Mouse (Mus musculus) thymus, postnatal 10 days (tissue): Measurements from ENCODE around the gene Gtpbp8.

Source experiments
- DNase-seq, 2 experiments: peaks; one replicate each; pipeline ENCODE4 v3.0.0; 2021; ENCODE audit warnings: low spot score in 2 of 2

Gtpbp8 gene

GRCm38 (mm10) chr16:44745866-44746562 lies at the start of gene Gtpbp8:
Gene Gtpbp8 (minus strand): TSS chr16:44746363.
- peak; percentile 66 to 70 for DNase-seq

GRCm38 (mm10) chr16:44794416-44794815 lies 48.3 kb upstream of the Gtpbp8 start:
- DNase-seq = no peak

GRCm38 (mm10) chr16:44786934-44787333 lies 40.8 kb upstream of the Gtpbp8 start:
- no peak for DNase-seq

- no peak for DNase-seq
These were observed 34.6 kb upstream of the Gtpbp8 start for GRCm38 (mm10) chr16:44780751-44781150.

GRCm38 (mm10) chr16:44779494-44779893 lies 33.3 kb upstream of the Gtpbp8 start:
- DNase-seq = no peak

GRCm38 (mm10) chr16:44778538-44779147 lies 32.5 kb upstream of the Gtpbp8 start:
- peak; percentile 31 to 44 for DNase-seq

- DNase-seq = no peak
These were observed 28.0 kb upstream of the Gtpbp8 start for GRCm38 (mm10) chr16:44774201-44774600.

- DNase-seq = no peak
These were observed 27.5 kb upstream of the Gtpbp8 start for GRCm38 (mm10) chr16:44773673-44774072.

- no peak for DNase-seq
These were observed 26.4 kb upstream of the Gtpbp8 start for GRCm38 (mm10) chr16:44772577-44772976.

- peak in 1 of 2 experiments; percentile 24 for DNase-seq
These were observed 21.8 kb upstream of the Gtpbp8 start for GRCm38 (mm10) chr16:44767967-44768366.

GRCm38 (mm10) chr16:44767506-44767905 lies 21.3 kb upstream of the Gtpbp8 start:
- no peak for DNase-seq

- DNase-seq = no peak
These were observed 20.2 kb upstream of the Gtpbp8 start for GRCm38 (mm10) chr16:44766320-44766892.

GRCm38 (mm10) chr16:44765555-44766319 lies 19.6 kb upstream of the Gtpbp8 start, which contains the start of gene Cd200r1:
Gene Cd200r1 (plus strand): TSS chr16:44765736.
- DNase-seq = peak; percentile 22

- DNase-seq = no peak
These were observed 15.6 kb upstream of the Gtpbp8 start for GRCm38 (mm10) chr16:44761811-44762210.

GRCm38 (mm10) chr16:44757700-44758099 lies 11.5 kb upstream of the Gtpbp8 start:
- DNase-seq = no peak

- DNase-seq = no peak
These were observed 1.8 kb upstream of the Gtpbp8 start for GRCm38 (mm10) chr16:44748007-44748406.

GRCm38 (mm10) chr16:44745471-44745865 lies 695 bp downstream of the Gtpbp8 start:
- DNase-seq = no peak

GRCm38 (mm10) chr16:44742753-44743152 lies 3.4 kb downstream of the Gtpbp8 start:
- no peak for DNase-seq

- no peak for DNase-seq
These were observed 10.0 kb downstream of the Gtpbp8 start for GRCm38 (mm10) chr16:44736118-44736517.

GRCm38 (mm10) chr16:44735676-44736075 lies 10.5 kb downstream of the Gtpbp8 start:
- no peak for DNase-seq

GRCm38 (mm10) chr16:44734059-44734458 lies 12.1 kb downstream of the Gtpbp8 start:
- no peak for DNase-seq

- DNase-seq = no peak
These were observed 18.6 kb downstream of the Gtpbp8 start for GRCm38 (mm10) chr16:44727525-44727924.
